Mouse (Mus musculus): ENCODE results near the gene Gak.

The Gak gene

DNA sequence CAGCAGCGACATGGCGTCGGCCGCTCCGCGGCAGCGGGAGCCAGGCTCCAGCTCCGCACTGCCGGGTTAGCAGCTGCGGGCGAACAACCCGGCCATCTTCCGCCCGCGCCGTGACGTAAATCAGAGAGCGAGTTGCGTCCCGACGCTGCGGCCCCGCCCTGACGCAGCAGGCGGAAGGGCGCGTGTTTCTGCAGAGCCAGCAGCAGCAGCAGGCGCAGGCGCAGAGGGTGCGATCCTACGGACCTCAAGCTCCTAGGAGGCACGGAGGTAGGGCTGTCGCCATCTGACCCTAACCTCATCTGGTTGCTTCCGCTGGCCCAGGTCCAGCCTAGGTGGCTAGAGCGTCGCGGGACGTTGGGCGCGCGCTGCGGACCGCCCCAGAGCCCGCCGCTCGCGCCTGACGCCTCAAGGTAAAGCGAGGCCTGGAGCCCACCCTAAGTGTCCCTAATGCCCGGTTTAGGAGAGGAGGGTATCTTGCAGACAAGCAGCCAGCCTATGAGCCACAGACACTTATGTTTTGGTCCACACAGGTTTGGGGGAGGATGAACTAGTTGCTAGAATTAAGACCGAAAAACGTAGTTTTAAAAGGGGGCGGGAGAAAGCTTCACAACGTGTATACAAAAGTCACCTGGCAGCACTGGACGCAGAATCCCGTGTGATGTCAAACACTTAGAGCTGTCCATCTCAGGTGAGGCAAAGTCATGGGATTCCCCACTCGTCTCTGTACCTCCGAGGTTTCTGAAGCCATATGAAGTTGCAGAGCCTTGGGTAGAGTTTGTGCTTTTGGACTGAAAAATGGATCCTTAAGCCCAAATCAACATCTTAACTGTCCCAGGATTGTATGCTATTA lies at the start of gene Gak, which contains the start of gene Tmem175:
Gene Gak, minus strand, starts transcription at position 122 of the 850 bp plus-strand sequence.
Gene Tmem175, plus strand, starts transcription at position 137 of the 850 bp plus-strand sequence.
- DNase-seq (ENCODE audit: low spot score) = peak; percentile 94

DNA sequence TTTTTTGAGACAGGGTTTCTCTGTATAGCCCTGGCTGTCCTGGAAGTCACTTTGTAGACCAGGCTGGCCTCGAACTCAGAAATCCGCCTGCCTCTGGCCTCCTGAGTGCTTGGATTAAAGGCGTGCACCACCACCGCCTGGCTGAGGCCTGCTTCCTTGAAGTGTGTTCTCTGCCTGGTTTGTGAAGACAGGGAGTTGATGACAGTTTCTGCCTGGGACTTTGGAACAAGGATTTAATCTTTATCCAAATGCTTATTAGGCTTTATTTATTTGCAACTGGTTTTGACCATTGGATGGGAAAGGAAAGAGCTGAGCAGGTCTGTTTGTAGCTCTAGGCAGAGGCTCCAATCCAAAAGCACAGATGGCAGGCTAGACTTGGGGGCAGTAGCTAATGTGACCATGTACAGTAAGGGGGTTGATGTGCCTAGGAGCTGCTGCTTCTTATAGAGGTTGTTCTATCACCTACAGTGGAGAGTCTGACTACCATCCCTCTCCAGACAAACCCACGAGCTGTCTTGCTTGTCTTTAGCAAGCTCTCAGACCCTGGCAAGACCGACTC lies 48.8 kb upstream of the Gak start:
- no peak for DNase-seq (ENCODE audit: low spot score)

- DNase-seq (ENCODE audit: low spot score) = peak; percentile 76
Measured at GRCm38 (mm10) chr5:108677605-108678295, 48.2 kb upstream of the Gak start.

DNA sequence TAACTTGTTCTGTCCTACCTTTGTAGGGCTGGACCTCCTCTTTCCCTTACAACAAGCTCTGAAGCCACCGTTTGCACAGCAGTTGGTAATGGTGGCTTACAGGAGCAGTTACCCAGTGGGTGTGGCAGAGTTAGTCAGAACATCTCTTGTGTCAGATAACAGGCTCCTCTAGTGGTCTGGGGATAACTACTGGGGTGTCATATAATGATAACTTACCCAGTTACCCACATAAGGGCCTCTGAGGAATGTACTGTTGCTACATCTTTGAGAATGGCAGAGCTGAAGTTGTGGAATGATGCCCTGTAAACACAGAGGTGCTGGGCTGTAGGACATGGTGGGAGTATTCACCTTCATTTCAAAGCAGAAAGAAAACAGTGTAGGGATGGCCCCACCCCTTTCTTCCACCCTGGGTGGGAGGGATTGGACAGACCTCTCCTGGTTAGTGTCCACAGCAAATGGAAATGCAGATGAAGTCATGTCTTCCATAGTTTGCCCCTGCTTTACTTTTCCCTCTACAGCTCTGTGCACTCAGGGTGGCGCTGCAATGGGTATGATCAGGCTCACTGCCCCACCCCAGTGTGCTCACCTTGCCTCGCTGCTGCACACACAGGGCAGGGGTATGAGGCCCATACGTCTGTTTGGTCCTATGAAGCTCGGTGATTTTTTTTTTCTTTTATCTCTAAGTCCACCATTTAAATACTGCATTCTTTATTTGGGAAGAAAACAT lies 47.4 kb upstream of the Gak start:
- peak; percentile 20 for DNase-seq (ENCODE audit: low spot score)

DNA sequence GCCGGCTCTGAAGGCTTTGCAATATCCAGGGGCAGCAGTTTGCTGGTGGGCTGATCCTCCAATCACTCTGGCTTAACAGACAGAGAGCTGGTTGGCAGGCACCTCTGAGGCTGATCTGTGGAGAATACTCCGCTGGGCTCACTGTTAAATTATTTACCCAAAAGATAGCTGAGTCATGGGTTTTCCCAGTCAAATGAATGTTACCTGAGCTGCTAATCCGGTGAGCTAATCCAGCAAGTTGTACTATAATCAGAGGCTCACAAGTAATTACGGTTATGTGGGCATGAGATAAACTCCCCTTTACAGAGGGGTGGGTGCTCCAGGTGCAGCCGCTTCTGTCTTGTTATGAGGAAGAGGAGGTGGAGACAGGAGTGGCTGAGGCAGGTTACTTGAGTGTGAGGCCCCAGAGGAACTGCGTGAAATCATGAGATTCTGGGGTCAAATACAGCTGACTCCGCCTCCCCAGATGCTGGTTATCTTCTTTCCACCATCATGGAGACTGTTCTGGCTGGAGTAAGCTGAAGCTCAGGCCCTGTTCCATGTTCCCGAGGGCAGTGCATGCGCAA lies 45.8 kb upstream of the Gak start, which contains the start of gene Slc26a1:
Gene Slc26a1, minus strand, starts transcription at position 319 of the 566 bp plus-strand sequence.
- no peak for DNase-seq (ENCODE audit: low spot score)

DNA sequence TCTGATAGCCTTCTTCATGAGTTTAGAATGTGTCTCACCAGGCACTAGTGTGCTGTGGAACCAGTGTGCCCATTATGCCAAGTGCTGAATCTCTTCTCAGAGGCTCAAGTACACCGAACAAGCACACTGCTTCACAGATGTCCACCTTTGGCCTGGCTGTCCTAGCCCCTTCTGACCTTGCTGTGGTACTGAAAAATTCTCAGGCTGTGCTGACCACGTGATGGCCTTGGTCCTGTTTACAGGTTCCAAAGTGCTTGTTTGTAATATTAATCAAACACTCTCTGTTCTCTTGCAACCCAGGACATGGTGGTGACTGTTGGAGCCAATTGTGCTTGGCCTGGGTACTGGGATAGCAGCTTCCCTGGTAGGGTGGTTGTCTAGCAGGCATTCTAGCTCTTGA lies 45.1 kb upstream of the Gak start:
- no peak for DNase-seq (ENCODE audit: low spot score)

- DNase-seq (ENCODE audit: low spot score) = no peak
Measured at GRCm38 (mm10) chr5:108671757-108672156, 42.2 kb upstream of the Gak start.

DNA sequence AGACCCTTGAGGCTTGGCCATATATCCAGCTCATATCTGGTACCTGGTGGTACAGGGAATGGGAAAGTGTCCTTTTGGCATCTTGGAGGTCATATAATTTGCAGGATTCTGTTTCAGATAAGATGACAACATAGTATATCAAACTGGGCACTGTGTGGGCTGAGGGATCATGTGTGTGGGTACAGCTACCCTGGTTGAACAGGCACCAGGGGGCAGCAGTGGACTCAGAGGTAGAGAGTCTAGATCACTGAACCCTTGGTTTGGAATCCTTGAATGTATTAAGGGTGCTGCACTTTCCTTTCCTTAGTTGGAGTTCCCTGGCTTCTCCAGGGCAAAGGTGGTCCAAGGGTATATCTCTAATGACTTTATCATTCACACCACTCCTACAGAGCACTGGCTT lies 41.2 kb upstream of the Gak start:
- peak; percentile 68 for DNase-seq (ENCODE audit: low spot score)

DNA sequence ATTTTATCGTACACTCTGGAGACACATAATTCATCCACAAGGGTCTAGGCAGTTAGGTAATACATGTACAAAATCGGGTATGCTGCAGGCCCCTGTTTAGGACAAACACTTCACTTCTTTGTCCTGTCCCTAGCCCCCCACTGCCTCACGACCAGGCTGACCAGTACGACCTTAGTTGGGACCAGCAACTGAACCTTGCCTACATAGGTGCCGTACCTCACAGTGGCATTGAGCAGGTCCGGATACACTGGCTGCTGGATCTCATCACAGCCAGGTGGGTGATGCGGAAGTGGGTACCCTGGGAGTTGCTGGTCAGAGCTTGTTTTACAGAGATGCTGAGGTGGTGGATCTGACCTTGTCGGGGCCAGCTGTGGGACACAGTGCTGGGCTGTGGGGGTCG lies 40.4 kb upstream of the Gak start:
- DNase-seq (ENCODE audit: low spot score) = no peak

- peak; percentile 89 for DNase-seq (ENCODE audit: low spot score)
Measured at GRCm38 (mm10) chr5:108668977-108669936, 39.7 kb upstream of the Gak start, which contains the start of gene Dgkq. Gene Dgkq (minus strand): TSS chr5:108669672.

DNA sequence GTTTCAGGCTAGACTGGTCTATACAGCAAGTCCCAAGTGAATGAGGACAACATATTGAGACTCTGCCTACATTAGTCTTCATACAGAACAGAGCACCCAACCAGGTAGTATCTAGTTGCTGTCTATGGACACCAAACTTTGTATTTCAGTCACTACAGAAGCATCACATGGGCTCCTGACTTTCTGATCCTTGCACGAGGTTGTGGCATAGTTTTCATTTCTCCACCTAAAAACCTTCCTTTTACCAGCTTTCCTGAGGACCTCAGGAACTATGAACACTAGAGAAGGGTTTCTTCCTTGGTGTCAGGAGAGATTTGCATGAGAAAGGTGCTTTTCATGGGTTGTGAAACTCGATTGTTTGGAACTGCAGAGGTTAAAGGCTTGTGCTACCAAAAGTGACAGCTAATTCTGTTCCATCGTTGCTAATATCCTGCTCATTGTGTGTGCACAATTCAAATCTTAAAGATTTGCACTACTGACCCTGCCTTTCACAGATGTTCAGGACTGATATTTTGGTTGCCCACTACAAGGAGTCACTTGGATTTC lies 38.9 kb upstream of the Gak start:
- no peak for DNase-seq (ENCODE audit: low spot score)

DNA sequence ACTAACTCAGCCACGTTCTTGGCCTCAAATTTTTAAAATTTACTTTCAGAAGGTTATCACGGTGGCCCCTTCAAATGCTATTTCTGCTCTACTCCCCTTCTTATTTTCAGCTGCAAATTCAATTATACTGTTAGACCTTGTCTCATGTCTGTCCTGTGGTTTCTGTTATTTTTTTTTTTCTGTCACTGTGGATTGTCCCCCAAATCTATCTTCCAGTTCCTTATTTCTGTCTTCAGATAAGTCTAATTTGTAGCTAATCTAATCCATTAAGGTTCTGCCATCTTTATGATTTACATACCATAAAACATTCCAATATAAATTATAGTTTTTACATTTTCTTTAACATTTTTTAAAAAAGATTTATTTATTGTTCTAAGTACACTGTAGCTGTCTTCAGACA lies 37.8 kb upstream of the Gak start:
- no peak for DNase-seq (ENCODE audit: low spot score)

GRCm38 (mm10) chr5:108665066-108665465 lies 35.5 kb upstream of the Gak start:
- no peak for DNase-seq (ENCODE audit: low spot score)

- no peak for DNase-seq (ENCODE audit: low spot score)
Measured at GRCm38 (mm10) chr5:108662772-108663171, 33.2 kb upstream of the Gak start.

DNA sequence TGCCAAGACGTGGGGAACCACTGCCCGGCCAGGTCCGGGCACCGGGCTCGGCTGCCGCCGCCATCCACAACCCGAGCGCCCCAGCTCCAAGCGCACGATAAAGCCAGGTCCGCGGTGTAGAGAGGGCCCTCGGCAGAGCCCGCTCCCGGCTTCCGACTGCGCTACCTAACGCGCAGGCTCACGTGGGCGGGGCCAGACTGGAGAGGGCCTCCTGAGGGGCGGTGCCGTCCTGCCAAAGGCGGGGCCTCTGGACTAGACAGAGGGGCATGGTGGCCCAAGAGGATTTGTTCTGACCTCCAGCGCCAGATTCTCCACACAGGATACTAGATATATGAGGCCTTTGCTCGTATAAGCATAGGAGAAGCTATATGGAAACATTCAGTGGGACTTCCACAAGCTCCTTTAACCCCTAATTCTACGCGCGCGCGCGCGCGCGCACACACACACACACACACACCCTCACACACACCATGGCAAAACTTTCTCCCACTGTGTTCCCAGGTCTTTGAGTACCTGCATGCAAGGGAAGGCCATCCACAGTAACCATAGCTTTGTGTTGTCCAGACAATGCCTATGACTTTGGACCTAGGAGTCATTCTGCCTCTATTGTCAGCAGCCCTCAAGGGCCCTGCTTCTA lies 31.2 kb upstream of the Gak start:
- peak; percentile 93 for DNase-seq (ENCODE audit: low spot score)

- DNase-seq (ENCODE audit: low spot score) = peak; percentile 11
Measured at GRCm38 (mm10) chr5:108659698-108660631, 30.4 kb upstream of the Gak start, which contains the start of gene Idua. Gene Idua (plus strand): TSS chr5:108660331.

DNA sequence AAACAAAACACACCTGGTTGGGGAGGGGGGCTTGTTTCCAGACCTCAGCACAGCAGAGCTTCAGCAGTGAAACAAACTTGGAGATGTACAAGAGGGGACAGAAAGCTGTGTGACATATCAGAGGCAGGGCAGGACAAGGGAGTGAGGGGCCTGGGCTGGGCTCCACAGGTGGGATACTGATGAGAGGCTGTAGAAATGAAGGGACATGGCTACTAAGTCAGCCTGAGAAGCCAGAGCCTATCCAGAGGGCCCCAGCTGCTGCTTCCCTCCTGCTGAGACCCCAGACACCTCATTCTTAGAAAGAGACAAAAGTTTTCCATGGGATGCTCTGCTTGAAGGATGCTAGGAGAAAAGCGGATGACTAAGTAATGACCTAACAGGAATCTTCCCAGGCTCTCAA lies 29.1 kb upstream of the Gak start:
- DNase-seq (ENCODE audit: low spot score) = no peak

DNA sequence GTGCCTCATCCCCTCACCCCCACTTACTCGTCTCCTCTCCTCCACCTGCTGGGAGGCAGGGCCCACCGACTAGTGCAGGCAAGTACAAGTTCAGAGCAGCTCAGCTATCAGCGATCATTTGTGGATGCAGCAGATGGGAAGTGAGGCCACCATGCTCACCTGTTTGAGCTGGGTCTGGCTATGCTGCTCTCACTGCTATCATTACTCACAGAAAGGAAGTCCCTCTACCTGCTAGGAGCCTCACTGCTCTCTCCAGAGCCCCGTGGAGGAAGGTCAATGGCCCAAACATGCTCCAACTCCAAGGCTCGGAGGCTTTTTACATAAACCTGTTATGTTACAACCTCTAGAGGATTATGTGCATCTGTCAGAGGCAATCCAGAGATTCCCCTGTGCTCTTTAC lies 27.9 kb upstream of the Gak start:
- no peak for DNase-seq (ENCODE audit: low spot score)

Measured in retina, embryonic 14.5 days (tissue).